Mouse (Mus musculus): ENCODE results near the gene Igsf21. TPM values are rescaled to one million over a fixed set of nuclear protein-coding genes. Genes with fewer than 3 reads are reported as not detected.

Igsf21 gene
- polyA plus RNA-seq, 1 experiment from 2014 or later = 50.9 TPM

- Histone ChIP-seq H3K9me3 (ENCODE audit: control insufficient read depth, low read length) (no peaks in the 10 kb centered on the region), H3K4me2 (ENCODE audit: low read length) (no peak overlapping the region), H3K4me3 (replicated peaks; ENCODE audit: low read length) (no peak overlapping the region), H3K9ac (replicated peaks; ENCODE audit: low read depth, low read length) (no peak overlapping the region), H3K27me3 (replicated peaks; ENCODE audit: control insufficient read depth, insufficient read depth, low read length) (0 out of 2 replicates have a peak, but pooled peaks cover 4% of the 10 kb centered on the region), H3K4me1 (replicated peaks; ENCODE audit: control insufficient read depth, insufficient read depth, low read length) (peaks cover 8% of the 10 kb centered on the region; the same call in 1 of the 2 replicates), H3K36me3 (ENCODE audit: control insufficient read depth, insufficient read depth) (no peaks in the 10 kb centered on the region), H3K27ac (ENCODE audit: low read length) (no peak overlapping the region)
- WGBS = 33% methylated on average over 12 of the region's 12 CpGs
- no peak for ATAC-seq
Measured at GRCm38 (mm10) chr4:140043953-140044352, 202.6 kb downstream of the Igsf21 start.

- Histone ChIP-seq H3K4me2 (ENCODE audit: low read length) (no peak overlapping the region), H3K4me1 (replicated peaks; ENCODE audit: control insufficient read depth, insufficient read depth, low read length) (peaks cover 20% of the 10 kb centered on the region), H3K4me3 (replicated peaks; ENCODE audit: low read length) (no peak overlapping the region), H3K27ac (ENCODE audit: low read length) (no peak overlapping the region), H3K9me3 (ENCODE audit: control insufficient read depth, low read length) (no peaks in the 10 kb centered on the region), H3K9ac (replicated peaks; ENCODE audit: low read depth, low read length) (no peak overlapping the region), H3K36me3 (ENCODE audit: control insufficient read depth, insufficient read depth) (no peaks in the 10 kb centered on the region), H3K27me3 (replicated peaks; ENCODE audit: control insufficient read depth, insufficient read depth, low read length) (0 out of 2 replicates have a peak, but pooled peaks cover 4% of the 10 kb centered on the region)
- 7% methylated on average over 26 of the region's 26 CpGs for WGBS
- no peak for ATAC-seq
Measured at GRCm38 (mm10) chr4:140038586-140039411, 207.8 kb downstream of the Igsf21 start.

DNA sequence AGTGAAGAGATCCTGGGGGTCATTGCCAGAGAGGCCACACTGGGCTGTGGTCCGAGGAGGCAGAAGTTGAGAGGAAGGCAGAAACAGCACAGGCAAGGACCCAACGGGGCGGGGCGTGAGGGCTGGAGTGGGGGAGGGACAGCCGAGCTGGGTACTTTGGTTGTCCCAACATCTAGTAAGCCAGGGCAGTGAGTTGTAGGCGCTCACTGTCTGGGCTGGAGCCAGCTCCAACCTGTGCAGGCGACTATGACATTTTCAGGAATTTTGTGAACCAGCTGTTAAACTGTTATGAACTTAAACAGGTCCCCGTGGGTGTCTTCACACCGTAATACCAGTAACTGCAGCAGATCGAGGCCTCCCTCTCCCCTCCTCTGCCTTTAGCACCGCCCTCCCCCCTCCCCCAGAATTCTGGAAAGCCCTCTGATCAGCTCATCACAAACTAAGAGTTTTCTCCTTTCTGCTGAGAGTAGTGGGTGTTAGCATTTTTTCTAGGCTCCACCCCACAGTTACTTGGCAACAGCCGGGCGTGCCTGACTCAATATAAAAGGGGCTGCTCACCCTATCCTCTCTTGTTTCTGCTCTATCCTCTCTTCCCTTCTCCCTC lies 208.7 kb downstream of the Igsf21 start:
- 4% methylated on average over 12 of the region's 13 CpGs for WGBS
- Histone ChIP-seq H3K9me3 (ENCODE audit: control insufficient read depth, low read length) (no peaks in the 10 kb centered on the region), H3K4me3 (replicated peaks; ENCODE audit: low read length) (no peak overlapping the region), H3K27ac (ENCODE audit: low read length) (no peak overlapping the region), H3K27me3 (replicated peaks; ENCODE audit: control insufficient read depth, insufficient read depth, low read length) (0 out of 2 replicates have a peak, but pooled peaks cover 4% of the 10 kb centered on the region), H3K4me1 (replicated peaks; ENCODE audit: control insufficient read depth, insufficient read depth, low read length) (peaks cover 20% of the 10 kb centered on the region), H3K9ac (replicated peaks; ENCODE audit: low read depth, low read length) (no peak overlapping the region), H3K36me3 (ENCODE audit: control insufficient read depth, insufficient read depth) (no peaks in the 10 kb centered on the region), H3K4me2 (ENCODE audit: low read length) (no peak overlapping the region; the same call in 1 of the 2 replicates)
- peak; percentile 58 for ATAC-seq

DNA sequence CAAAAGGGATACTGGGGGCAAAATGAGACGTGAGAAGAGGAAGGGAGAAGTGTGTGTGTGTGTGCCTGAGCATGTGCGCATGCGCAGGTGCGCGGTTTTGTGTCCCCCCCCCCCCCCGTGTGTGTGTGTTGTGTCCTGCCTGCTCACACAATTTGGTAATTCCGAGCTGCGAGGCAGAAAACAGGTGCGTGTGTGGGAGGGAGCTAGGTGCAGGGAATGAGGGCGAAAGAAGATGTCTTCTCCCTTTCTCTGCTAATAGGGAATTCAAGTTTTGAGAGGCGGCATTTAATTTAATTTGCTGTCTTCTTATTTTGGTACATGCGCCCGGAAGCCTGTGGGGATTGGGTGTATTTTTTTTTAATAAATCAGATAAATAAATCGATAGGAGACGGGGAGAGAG lies 211.4 kb downstream of the Igsf21 start:
- WGBS = 73% methylated on average over 15 of the region's 15 CpGs
- H3K27ac ChIP-seq (ENCODE audit: low read length) = no peak overlapping the region
- no peaks in the 10 kb centered on the region for H3K36me3 ChIP-seq (ENCODE audit: control insufficient read depth, insufficient read depth)
- H3K27me3 ChIP-seq (replicated peaks; ENCODE audit: control insufficient read depth, insufficient read depth, low read length) = 0 out of 2 replicates have a peak, but pooled peaks cover 4% of the 10 kb centered on the region
- H3K9me3 ChIP-seq (ENCODE audit: control insufficient read depth, low read length) = no peaks in the 10 kb centered on the region
- H3K4me3 ChIP-seq (replicated peaks; ENCODE audit: low read length) = no peak overlapping the region
- no peak for ATAC-seq
- H3K4me2 ChIP-seq (ENCODE audit: low read length) = no peak overlapping the region
- no peak overlapping the region for H3K9ac ChIP-seq (replicated peaks; ENCODE audit: low read depth, low read length)
- H3K4me1 ChIP-seq (replicated peaks; ENCODE audit: control insufficient read depth, insufficient read depth, low read length) = peaks cover 26% of the 10 kb centered on the region

DNA sequence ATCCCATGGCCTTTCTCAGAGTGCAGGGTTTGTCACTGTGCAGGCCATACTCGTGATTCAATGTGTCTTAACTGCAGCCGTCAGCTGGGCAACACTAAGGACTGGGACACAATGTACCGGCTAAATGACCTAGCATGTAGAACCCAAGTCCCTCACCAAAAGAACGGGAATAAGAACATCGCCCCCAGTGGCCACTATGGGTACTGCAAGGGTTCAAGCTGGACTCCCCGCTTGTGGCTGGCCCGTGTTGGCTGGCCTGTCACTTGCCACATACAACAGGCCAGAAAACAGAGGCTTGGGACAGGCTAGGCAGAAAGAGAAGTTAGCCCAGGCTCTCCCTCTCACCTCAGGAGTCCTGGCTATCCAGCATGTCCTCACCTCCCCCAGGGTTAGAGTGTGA lies 213.2 kb downstream of the Igsf21 start:
- H3K4me3 ChIP-seq (replicated peaks; ENCODE audit: low read length) = no peak overlapping the region
- no peak overlapping the region for H3K9ac ChIP-seq (replicated peaks; ENCODE audit: low read depth, low read length)
- no peak for ATAC-seq
- WGBS = 36% methylated on average over 7 of the region's 7 CpGs
- H3K27me3 ChIP-seq (replicated peaks; ENCODE audit: control insufficient read depth, insufficient read depth, low read length) = no peaks in the 10 kb centered on the region
- H3K4me1 ChIP-seq (replicated peaks; ENCODE audit: control insufficient read depth, insufficient read depth, low read length) = peaks cover 28% of the 10 kb centered on the region
- H3K36me3 ChIP-seq (ENCODE audit: control insufficient read depth, insufficient read depth) = no peaks in the 10 kb centered on the region
- no peak overlapping the region for H3K4me2 ChIP-seq (ENCODE audit: low read length)
- H3K9me3 ChIP-seq (ENCODE audit: control insufficient read depth, low read length) = no peaks in the 10 kb centered on the region
- no peak overlapping the region for H3K27ac ChIP-seq (ENCODE audit: low read length)

DNA sequence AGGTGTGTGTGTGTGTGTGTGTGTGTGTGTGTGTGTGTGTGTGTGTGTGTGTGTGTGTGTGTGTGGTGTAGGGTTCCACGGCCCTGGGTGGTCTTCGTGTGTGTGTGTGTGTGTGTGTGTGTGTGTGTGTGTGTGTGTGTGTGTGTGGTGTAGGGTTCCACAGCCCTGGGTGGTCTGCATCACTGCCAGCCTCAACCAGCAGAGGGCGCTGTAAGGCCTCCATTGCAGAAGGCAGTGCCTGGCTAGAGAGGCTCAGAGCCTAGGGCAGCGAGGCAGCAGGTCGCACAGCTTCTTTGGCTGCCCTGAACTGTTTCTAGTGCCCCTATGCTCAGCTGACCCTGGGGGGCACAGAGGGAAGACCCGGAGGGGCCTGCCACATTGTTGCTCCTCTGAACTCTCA lies 216.2 kb downstream of the Igsf21 start:
- no peak overlapping the region for H3K4me2 ChIP-seq (ENCODE audit: low read length)
- 20% methylated on average over 4 of the region's 6 CpGs for WGBS
- H3K4me1 ChIP-seq (replicated peaks; ENCODE audit: control insufficient read depth, insufficient read depth, low read length) = peaks cover 19% of the 10 kb centered on the region
- peak; percentile 80 for ATAC-seq
- H3K27ac ChIP-seq (ENCODE audit: low read length) = peak overlapping the region; percentile 75
- H3K9me3 ChIP-seq (ENCODE audit: control insufficient read depth, low read length) = no peaks in the 10 kb centered on the region
- no peaks in the 10 kb centered on the region for H3K36me3 ChIP-seq (ENCODE audit: control insufficient read depth, insufficient read depth)
- no peak overlapping the region for H3K4me3 ChIP-seq (replicated peaks; ENCODE audit: low read length)
- no peak overlapping the region for H3K9ac ChIP-seq (replicated peaks; ENCODE audit: low read depth, low read length)
- H3K27me3 ChIP-seq (replicated peaks; ENCODE audit: control insufficient read depth, insufficient read depth, low read length) = no peaks in the 10 kb centered on the region

DNA sequence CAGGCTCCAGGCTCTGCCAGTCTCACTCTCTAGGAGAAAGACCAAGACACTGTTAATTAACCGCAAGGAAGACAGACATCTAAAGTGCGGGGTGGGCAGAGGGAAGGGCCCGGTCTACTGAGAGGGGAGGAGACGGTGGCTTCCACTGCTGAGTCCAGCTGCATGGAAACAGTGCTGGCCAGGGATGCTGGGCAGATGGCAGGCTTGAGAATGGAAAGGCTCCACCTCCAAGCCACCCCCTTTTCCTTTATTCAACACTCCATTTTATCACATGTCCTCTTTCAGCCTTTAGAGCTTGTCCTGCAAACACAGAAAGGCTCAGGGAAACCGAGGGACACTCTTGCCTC lies 216.6 kb downstream of the Igsf21 start:
- Histone ChIP-seq H3K4me2 (ENCODE audit: low read length) (no peak overlapping the region), H3K4me3 (replicated peaks; ENCODE audit: low read length) (no peak overlapping the region), H3K27ac (ENCODE audit: low read length) (peak overlapping the region; percentile 75), H3K4me1 (replicated peaks; ENCODE audit: control insufficient read depth, insufficient read depth, low read length) (peaks cover 19% of the 10 kb centered on the region), H3K36me3 (ENCODE audit: control insufficient read depth, insufficient read depth) (no peaks in the 10 kb centered on the region), H3K27me3 (replicated peaks; ENCODE audit: control insufficient read depth, insufficient read depth, low read length) (no peaks in the 10 kb centered on the region), H3K9ac (replicated peaks; ENCODE audit: low read depth, low read length) (peak overlapping the region; percentile 33; the same call in 1 of the 2 replicates), H3K9me3 (ENCODE audit: control insufficient read depth, low read length) (no peaks in the 10 kb centered on the region)
- 9% methylated on average over 5 of the region's 5 CpGs for WGBS
- ATAC-seq = peak; percentile 78

DNA sequence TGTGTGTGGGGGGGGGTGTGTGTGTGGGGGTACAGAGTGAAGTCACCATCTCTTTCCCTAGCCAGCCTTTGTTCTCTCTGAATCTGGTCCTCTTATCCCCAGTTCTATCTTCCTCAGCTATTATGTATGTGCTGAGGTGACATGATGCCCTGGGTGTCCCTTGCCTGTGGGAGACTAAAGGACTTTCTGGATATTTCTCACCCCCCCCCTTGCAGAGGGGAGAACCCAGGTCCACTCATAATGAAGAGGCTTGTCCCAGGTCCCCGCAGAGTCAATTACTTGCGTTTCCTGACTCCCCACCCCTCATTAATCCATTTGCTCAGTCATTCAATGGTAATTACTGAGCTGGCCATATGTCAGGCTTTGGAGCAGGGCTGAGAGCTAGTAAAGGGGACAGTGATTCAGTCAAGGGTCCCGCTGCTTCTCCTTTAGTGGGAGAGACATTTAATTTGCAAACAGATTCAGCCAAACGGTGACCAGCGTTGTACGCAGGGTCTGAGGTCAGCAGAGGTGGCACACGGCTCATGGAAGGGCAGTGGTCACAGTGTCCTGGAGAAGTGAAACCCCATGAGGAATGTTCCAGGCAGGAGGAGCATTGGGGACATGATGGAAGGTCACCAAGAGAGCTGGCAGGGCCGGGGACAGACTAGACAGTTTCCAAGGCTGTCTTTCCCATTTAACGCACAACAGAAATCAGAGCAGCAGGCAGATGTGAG lies 217.1 kb downstream of the Igsf21 start:
- Histone ChIP-seq H3K27me3 (replicated peaks; ENCODE audit: control insufficient read depth, insufficient read depth, low read length) (no peaks in the 10 kb centered on the region), H3K4me3 (replicated peaks; ENCODE audit: low read length) (no peak overlapping the region), H3K27ac (ENCODE audit: low read length) (peak overlapping the region; percentile 75), H3K9ac (replicated peaks; ENCODE audit: low read depth, low read length) (peak overlapping the region; percentile 33; the same call in 1 of the 2 replicates), H3K9me3 (ENCODE audit: control insufficient read depth, low read length) (no peaks in the 10 kb centered on the region), H3K4me2 (ENCODE audit: low read length) (no peak overlapping the region), H3K4me1 (replicated peaks; ENCODE audit: control insufficient read depth, insufficient read depth, low read length) (peaks cover 19% of the 10 kb centered on the region), H3K36me3 (ENCODE audit: control insufficient read depth, insufficient read depth) (no peaks in the 10 kb centered on the region)
- ATAC-seq = no peak; the same call in 1 of the 2 replicates
- WGBS = 18% methylated on average over 9 of the region's 9 CpGs

DNA sequence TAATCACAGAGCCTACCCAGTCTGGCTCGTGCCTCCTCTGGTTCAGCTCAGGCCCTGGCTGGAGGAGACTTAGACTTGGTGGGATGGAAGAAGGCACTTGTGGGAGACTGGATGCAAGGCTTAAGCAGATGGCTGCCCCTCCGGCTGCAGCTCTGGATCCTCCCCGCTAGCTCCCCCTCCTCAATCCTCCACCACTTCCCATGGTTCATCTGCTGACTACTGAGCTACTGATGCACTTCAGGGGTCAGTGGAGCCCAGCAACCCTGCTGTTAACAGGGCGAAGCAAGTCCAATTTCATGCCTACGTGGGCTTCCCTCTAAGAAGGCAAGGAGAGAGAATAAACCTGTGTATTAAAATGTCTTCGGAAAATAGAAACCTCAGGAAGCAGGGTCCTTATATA lies 222.8 kb downstream of the Igsf21 start:
- Histone ChIP-seq H3K36me3 (ENCODE audit: control insufficient read depth, insufficient read depth) (no peaks in the 10 kb centered on the region), H3K27ac (ENCODE audit: low read length) (no peak overlapping the region), H3K9me3 (ENCODE audit: control insufficient read depth, low read length) (no peaks in the 10 kb centered on the region), H3K4me2 (ENCODE audit: low read length) (no peak overlapping the region), H3K9ac (replicated peaks; ENCODE audit: low read depth, low read length) (no peak overlapping the region), H3K27me3 (replicated peaks; ENCODE audit: control insufficient read depth, insufficient read depth, low read length) (no peaks in the 10 kb centered on the region), H3K4me1 (replicated peaks; ENCODE audit: control insufficient read depth, insufficient read depth, low read length) (no peaks in the 10 kb centered on the region), H3K4me3 (replicated peaks; ENCODE audit: low read length) (no peak overlapping the region)
- no peak for ATAC-seq
- WGBS = 73% methylated on average over 6 of the region's 6 CpGs
